Mouse (Mus musculus): ENCODE results near the gene Cd300lg. TPM values are rescaled to one million over a fixed set of nuclear protein-coding genes. Genes with fewer than 3 reads are reported as not detected.
A peak's percentile ranks its signal among the peaks of the same experiment; 100 is the strongest.

Cd300lg gene
- polyA plus RNA-seq, 1 experiment from 2014 or later, result 0.46 TPM

GRCm38 (mm10) chr11:102023406-102023805 lies 17.9 kb upstream of the Cd300lg start:
- Histone ChIP-seq H3K4me2 (ENCODE audit: low read length) (no peak overlapping the region), H3K4me1 (replicated peaks; ENCODE audit: control insufficient read depth, insufficient read depth, low read length) (peaks cover 30% of the 10 kb centered on the region), H3K27me3 (replicated peaks; ENCODE audit: control insufficient read depth, insufficient read depth, low read length) (no peaks in the 10 kb centered on the region), H3K9me3 (ENCODE audit: control insufficient read depth, low read length) (no peaks in the 10 kb centered on the region), H3K27ac (ENCODE audit: low read length) (no peak overlapping the region), H3K36me3 (ENCODE audit: control insufficient read depth, insufficient read depth) (0 out of 2 replicates have a peak, but pooled peaks cover 2% of the 10 kb centered on the region), H3K4me3 (replicated peaks; ENCODE audit: low read length) (no peak overlapping the region), H3K9ac (replicated peaks; ENCODE audit: low read depth, low read length) (no peak overlapping the region)
- no peak for ATAC-seq
- 78% methylated on average over 13 of the region's 13 CpGs for WGBS

GRCm38 (mm10) chr11:102024084-102024758 lies 17.1 kb upstream of the Cd300lg start:
- Histone ChIP-seq H3K9me3 (ENCODE audit: control insufficient read depth, low read length) (no peaks in the 10 kb centered on the region), H3K4me3 (replicated peaks; ENCODE audit: low read length) (no peak overlapping the region), H3K4me1 (replicated peaks; ENCODE audit: control insufficient read depth, insufficient read depth, low read length) (peaks cover 30% of the 10 kb centered on the region), H3K4me2 (ENCODE audit: low read length) (no peak overlapping the region), H3K27ac (ENCODE audit: low read length) (no peak overlapping the region), H3K36me3 (ENCODE audit: control insufficient read depth, insufficient read depth) (0 out of 2 replicates have a peak, but pooled peaks cover 2% of the 10 kb centered on the region), H3K9ac (replicated peaks; ENCODE audit: low read depth, low read length) (no peak overlapping the region), H3K27me3 (replicated peaks; ENCODE audit: control insufficient read depth, insufficient read depth, low read length) (no peaks in the 10 kb centered on the region)
- ATAC-seq, result no peak
- WGBS, result 79% methylated on average over 6 of the region's 6 CpGs

DNA sequence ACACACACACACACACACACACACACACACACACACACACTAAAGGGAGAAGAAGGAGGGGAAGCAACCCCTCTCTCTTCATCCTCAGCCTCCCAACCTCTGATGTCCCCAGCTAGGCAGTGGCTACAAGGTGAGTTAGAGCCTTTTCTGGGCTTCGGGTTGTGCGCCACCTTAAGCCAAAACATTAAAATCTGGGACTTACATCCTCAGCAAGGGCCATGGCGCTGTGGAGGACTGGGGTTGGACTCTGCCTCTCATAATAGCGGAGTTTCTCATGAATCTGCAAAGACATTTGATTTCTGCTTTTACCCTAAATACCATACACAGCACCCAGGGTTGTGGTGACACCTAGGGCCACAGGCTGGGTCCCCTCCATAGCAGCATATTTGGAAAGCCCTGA lies 16.4 kb upstream of the Cd300lg start:
- Histone ChIP-seq H3K4me1 (replicated peaks; ENCODE audit: control insufficient read depth, insufficient read depth, low read length) (peaks cover 28% of the 10 kb centered on the region), H3K27ac (ENCODE audit: low read length) (no peak overlapping the region), H3K27me3 (replicated peaks; ENCODE audit: control insufficient read depth, insufficient read depth, low read length) (no peaks in the 10 kb centered on the region), H3K36me3 (ENCODE audit: control insufficient read depth, insufficient read depth) (0 out of 2 replicates have a peak, but pooled peaks cover 2% of the 10 kb centered on the region), H3K4me2 (ENCODE audit: low read length) (peak overlapping the region; percentile 56), H3K9ac (replicated peaks; ENCODE audit: low read depth, low read length) (no peak overlapping the region), H3K9me3 (ENCODE audit: control insufficient read depth, low read length) (no peaks in the 10 kb centered on the region), H3K4me3 (replicated peaks; ENCODE audit: low read length) (no peak overlapping the region; the same call in 1 of the 2 replicates)
- 82% methylated on average over 4 of the region's 4 CpGs for WGBS
- no peak for ATAC-seq

GRCm38 (mm10) chr11:102025354-102025753 lies 16.0 kb upstream of the Cd300lg start:
- no peak overlapping the region for H3K27ac ChIP-seq (ENCODE audit: low read length)
- no peaks in the 10 kb centered on the region for H3K27me3 ChIP-seq (replicated peaks; ENCODE audit: control insufficient read depth, insufficient read depth, low read length)
- 35% methylated on average over 7 of the region's 7 CpGs for WGBS
- H3K4me3 ChIP-seq (replicated peaks; ENCODE audit: low read length), result peak overlapping the region; percentile 1; the same call in 1 of the 2 replicates
- H3K4me2 ChIP-seq (ENCODE audit: low read length), result peak overlapping the region; percentile 56
- no peaks in the 10 kb centered on the region for H3K9me3 ChIP-seq (ENCODE audit: control insufficient read depth, low read length)
- peaks cover 28% of the 10 kb centered on the region for H3K4me1 ChIP-seq (replicated peaks; ENCODE audit: control insufficient read depth, insufficient read depth, low read length)
- H3K36me3 ChIP-seq (ENCODE audit: control insufficient read depth, insufficient read depth), result 0 out of 2 replicates have a peak, but pooled peaks cover 2% of the 10 kb centered on the region
- H3K9ac ChIP-seq (replicated peaks; ENCODE audit: low read depth, low read length), result no peak overlapping the region; the same call in 1 of the 2 replicates
- ATAC-seq, result no peak

DNA sequence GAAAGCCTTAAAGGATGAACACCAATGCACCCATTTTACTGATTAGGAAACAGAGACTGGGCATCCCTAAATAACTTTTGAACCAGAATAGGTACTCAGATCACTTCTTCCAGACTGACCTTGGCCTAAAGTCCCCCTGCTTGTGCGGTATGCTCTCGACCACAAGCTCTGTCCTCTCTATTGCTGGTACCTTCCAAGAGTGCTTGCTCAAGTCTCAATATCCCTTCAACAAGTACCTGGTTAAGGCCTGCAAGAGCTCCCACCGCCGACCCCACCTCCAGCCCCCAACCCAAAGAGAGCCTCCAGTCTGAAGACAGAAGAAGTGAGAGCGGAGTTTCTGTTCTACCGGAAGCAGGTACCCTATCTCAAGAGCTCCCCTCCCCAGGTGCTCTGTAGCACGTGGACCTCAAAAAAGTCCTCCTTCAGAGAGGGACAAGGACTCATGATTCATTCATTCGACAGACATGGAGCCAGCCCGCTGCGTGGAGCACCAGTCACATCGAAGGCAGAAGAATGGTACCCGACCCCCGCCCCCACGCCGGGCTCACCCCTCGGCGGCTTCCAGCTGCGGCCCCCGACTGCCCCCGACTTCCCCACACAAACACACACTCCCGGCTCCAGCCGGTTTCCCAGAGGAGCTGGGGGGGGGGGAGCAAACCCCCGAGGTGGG lies 15.2 kb upstream of the Cd300lg start:
- Histone ChIP-seq H3K4me3 (replicated peaks; ENCODE audit: low read length) (peak overlapping the region; percentile 65), H3K27ac (ENCODE audit: low read length) (peak overlapping the region; percentile 71), H3K9ac (replicated peaks; ENCODE audit: low read depth, low read length) (peak overlapping the region; percentile 72), H3K4me1 (replicated peaks; ENCODE audit: control insufficient read depth, insufficient read depth, low read length) (peaks cover 28% of the 10 kb centered on the region), H3K36me3 (ENCODE audit: control insufficient read depth, insufficient read depth) (0 out of 2 replicates have a peak, but pooled peaks cover 2% of the 10 kb centered on the region), H3K27me3 (replicated peaks; ENCODE audit: control insufficient read depth, insufficient read depth, low read length) (no peaks in the 10 kb centered on the region), H3K4me2 (ENCODE audit: low read length) (peak overlapping the region; percentile 56), H3K9me3 (ENCODE audit: control insufficient read depth, low read length) (no peaks in the 10 kb centered on the region)
- WGBS, result 3% methylated on average over 21 of the region's 23 CpGs
- ATAC-seq, result peak; percentile 26

GRCm38 (mm10) chr11:102026694-102027360 lies 14.5 kb upstream of the Cd300lg start:
- Histone ChIP-seq H3K9ac (replicated peaks; ENCODE audit: low read depth, low read length) (peak overlapping the region; percentile 72), H3K27me3 (replicated peaks; ENCODE audit: control insufficient read depth, insufficient read depth, low read length) (no peaks in the 10 kb centered on the region), H3K27ac (ENCODE audit: low read length) (peak overlapping the region; percentile 71), H3K36me3 (ENCODE audit: control insufficient read depth, insufficient read depth) (0 out of 2 replicates have a peak, but pooled peaks cover 2% of the 10 kb centered on the region), H3K4me2 (ENCODE audit: low read length) (peak overlapping the region; percentile 56), H3K4me1 (replicated peaks; ENCODE audit: control insufficient read depth, insufficient read depth, low read length) (peaks cover 28% of the 10 kb centered on the region), H3K9me3 (ENCODE audit: control insufficient read depth, low read length) (no peaks in the 10 kb centered on the region), H3K4me3 (replicated peaks; ENCODE audit: low read length) (peak overlapping the region; percentile 65)
- peak; percentile 86 for ATAC-seq
- under 1% methylated on average over 52 of the region's 73 CpGs for WGBS

DNA sequence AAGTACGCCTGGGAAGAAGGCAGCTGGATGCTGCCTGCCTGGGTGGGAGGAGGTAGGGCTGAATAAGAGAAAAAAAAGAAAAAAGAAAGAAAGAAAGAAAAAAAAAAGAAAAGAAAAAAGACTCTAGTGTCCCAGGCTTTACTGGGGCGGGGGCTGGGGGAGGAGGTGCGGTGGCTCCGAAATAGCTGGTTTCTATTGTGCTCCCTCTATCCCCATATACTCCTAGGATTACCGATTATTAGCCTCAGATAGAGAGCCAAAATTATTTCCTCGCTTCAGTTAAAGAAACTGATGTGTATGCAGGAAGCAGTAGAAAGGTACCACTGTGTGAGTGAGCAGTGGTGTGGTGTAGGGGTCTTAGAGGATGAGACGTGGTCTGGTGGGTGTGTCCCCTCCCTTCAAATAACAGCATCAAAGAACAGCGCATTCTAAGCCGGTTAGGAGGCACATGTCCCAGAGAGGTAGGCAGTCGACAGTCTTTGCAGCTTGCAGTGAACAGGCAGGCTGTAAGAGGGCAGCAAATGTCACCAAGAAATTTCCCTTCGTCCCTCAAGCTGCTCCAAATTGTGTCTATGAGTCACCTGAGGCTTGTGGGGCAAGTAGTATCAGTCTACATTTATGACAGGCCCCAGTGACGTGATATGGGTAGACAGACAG lies 13.8 kb upstream of the Cd300lg start:
- WGBS, result 2% methylated on average over 12 of the region's 12 CpGs

GRCm38 (mm10) chr11:102028087-102028816 lies 13.1 kb upstream of the Cd300lg start, which contains the start of gene Mpp3:
TSS of gene Mpp3 (minus strand) at chr11:102028461.
- Histone ChIP-seq H3K4me1 (replicated peaks; ENCODE audit: control insufficient read depth, insufficient read depth, low read length) (peaks cover 28% of the 10 kb centered on the region), H3K9me3 (ENCODE audit: control insufficient read depth, low read length) (no peaks in the 10 kb centered on the region), H3K9ac (replicated peaks; ENCODE audit: low read depth, low read length) (peak within 1 kb of the TSS; percentile 72), H3K36me3 (ENCODE audit: control insufficient read depth, insufficient read depth) (no peaks in the 10 kb centered on the region), H3K4me2 (ENCODE audit: low read length) (peak within 1 kb of the TSS; percentile 56), H3K27ac (ENCODE audit: low read length) (peak within 1 kb of the TSS; percentile 71), H3K4me3 (replicated peaks; ENCODE audit: low read length) (peak within 1 kb of the TSS; percentile 65), H3K27me3 (replicated peaks; ENCODE audit: control insufficient read depth, insufficient read depth, low read length) (no peaks in the 10 kb centered on the region)
- no peak for ATAC-seq
- WGBS, result 53% methylated on average over 6 of the region's 6 CpGs

More for the DNA sequence above, 13.8 kb upstream of the Cd300lg start:
- H3K9me3 ChIP-seq (ENCODE audit: control insufficient read depth, low read length), result no peaks in the 10 kb centered on the region
- 0 out of 2 replicates have a peak, but pooled peaks cover 2% of the 10 kb centered on the region for H3K36me3 ChIP-seq (ENCODE audit: control insufficient read depth, insufficient read depth)
- ATAC-seq, result peak; percentile 16
- peak overlapping the region; percentile 71 for H3K27ac ChIP-seq (ENCODE audit: low read length)
- peak overlapping the region; percentile 65 for H3K4me3 ChIP-seq (replicated peaks; ENCODE audit: low read length)
- peak overlapping the region; percentile 72 for H3K9ac ChIP-seq (replicated peaks; ENCODE audit: low read depth, low read length)
- H3K27me3 ChIP-seq (replicated peaks; ENCODE audit: control insufficient read depth, insufficient read depth, low read length), result no peaks in the 10 kb centered on the region
- H3K4me2 ChIP-seq (ENCODE audit: low read length), result peak overlapping the region; percentile 56
- peaks cover 28% of the 10 kb centered on the region for H3K4me1 ChIP-seq (replicated peaks; ENCODE audit: control insufficient read depth, insufficient read depth, low read length)

All from forebrain, embryonic 16.5 days (tissue).